Mouse (Mus musculus): ENCODE results near the gene Tmem200b.

- TF ChIP-seq POLR2A (IDR thresholded peaks at IDR 0.05; ENCODE audit: insufficient read depth, low read depth, low read length) = no peak
- TF ChIP-seq CTCF (IDR thresholded peaks at IDR 0.05; ENCODE audit: insufficient read depth, low read depth, low read length) = peak; percentile 3; the same call in 1 of the 2 replicates
These were observed 11.2 kb upstream of the Tmem200b start for GRCm38 (mm10) chr4:131910237-131910994.

Measured in olfactory bulb, adult 2 months (tissue).